Mouse (Mus musculus) CH12.LX (cell line): Measurements from ENCODE around the gene Adamts15. TPM values are rescaled to one million over a fixed set of nuclear protein-coding genes. Genes with fewer than 3 reads are reported as not detected.

Source experiments
- DNase-seq: peaks from one replicate; pipeline ENCODE4 v3.0.0-alpha.2; 2013; ENCODE audit errors: extremely low read depth
- H3K27ac ChIP-seq: 2 replicates; pipeline ENCODE4 v1.5.1; 2012; ENCODE audit warnings: low read depth, mild to moderate bottlenecking, control low read depth, moderate library complexity; ENCODE audit not compliant: insufficient read depth
- H3K27me3 ChIP-seq: replicated peaks from 2 replicates; pipeline ENCODE3; 2012; ENCODE audit warnings: inconsistent platforms
- H3K36me3 ChIP-seq, 2 experiments: replicated peaks in 1 of 2; 2 replicates each; pipeline versions ENCODE3 to v1.6.1; 2012; ENCODE audit warnings: inconsistent platforms in 1 of 2, low read length in 1 of 2, mild to moderate bottlenecking in 1 of 2, mixed read lengths in 1 of 2, moderate library complexity in 1 of 2; ENCODE audit not compliant: control insufficient read depth in 1 of 2, insufficient read depth in 1 of 2
- H3K4me1 ChIP-seq, 2 experiments: 2 replicates each; pipeline ENCODE4 v1.6.1; 2012; ENCODE audit warnings: inconsistent platforms in 1 of 2, moderate library complexity in 1 of 2; ENCODE audit not compliant: insufficient read depth in 2 of 2, control insufficient read depth in 1 of 2
- H3K4me2 ChIP-seq: 2 replicates; pipeline ENCODE4 v1.6.1; 2012; ENCODE audit warnings: low read depth, mild to moderate bottlenecking, control low read depth; ENCODE audit not compliant: poor library complexity, insufficient read depth, severe bottlenecking
- H3K4me3 ChIP-seq, 3 experiments: fragments of 150-350 bp in 1 of 3; sonication (generic) in 1 of 3; replicated peaks in 1 of 3; 2 replicates each; pipeline versions ENCODE3 to v1.5.1; 2011 to 2012; ENCODE audit warnings: low read depth in 2 of 3, low read length in 2 of 3, mild to moderate bottlenecking in 2 of 3, moderate library complexity in 2 of 3, control low read depth in 1 of 3, improper control_type of control experiment in 1 of 3, inconsistent platforms in 1 of 3, mixed read lengths in 1 of 3; ENCODE audit not compliant: poor library complexity in 1 of 3
- H3K79me2 ChIP-seq: replicated peaks from 2 replicates; pipeline ENCODE4 v1.6.1; 2012; ENCODE audit warnings: mild to moderate bottlenecking, moderate library complexity; ENCODE audit not compliant: control insufficient read depth, poor library complexity, insufficient read depth, severe bottlenecking; ENCODE audit errors: extremely low read depth
- H3K9ac ChIP-seq: 2 replicates; pipeline ENCODE4 v1.6.1; 2012; ENCODE audit warnings: low read depth, mild to moderate bottlenecking, control low read depth, moderate library complexity; ENCODE audit not compliant: insufficient read depth
- H3K9me3 ChIP-seq: replicated peaks from 2 replicates; pipeline ENCODE3; 2012; ENCODE audit warnings: low read length, inconsistent platforms, mixed read lengths
- BHLHE40 ChIP-seq: IDR thresholded peaks from 2 replicates; pipeline ENCODE4 v1.6.1; 2011; ENCODE audit warnings: mild to moderate bottlenecking, low read depth, low read length, improper control_type of control experiment
- CTCF ChIP-seq, 2 experiments: IDR thresholded peaks in 1 of 2; conservative IDR thresholded peaks in 1 of 2; 2 replicates each; pipeline ENCODE4 v1.5.1; 2011 to 2012; ENCODE audit warnings: low read depth in 2 of 2, low read length in 2 of 2, improper control_type of control experiment in 1 of 2, inconsistent platforms in 1 of 2, mild to moderate bottlenecking in 1 of 2, moderate library complexity in 1 of 2
- E2F4 ChIP-seq: IDR thresholded peaks from 2 replicates; pipeline ENCODE4 v1.6.1; 2011; ENCODE audit warnings: low read depth, low read length, improper control_type of control experiment; ENCODE audit not compliant: insufficient replicate concordance
- ELF1 ChIP-seq: IDR thresholded peaks from 2 replicates; pipeline ENCODE4 v1.6.1; 2014; ENCODE audit warnings: low read depth, mild to moderate bottlenecking, inconsistent platforms, low read length, improper control_type of control experiment
- ETS1 ChIP-seq: conservative IDR thresholded peaks from 2 replicates; pipeline ENCODE4 v1.6.1; 2012; ENCODE audit warnings: low read depth, mild to moderate bottlenecking, inconsistent platforms, low read length, improper control_type of control experiment, moderate library complexity
- GABPA ChIP-seq: IDR thresholded peaks from 2 replicates; pipeline ENCODE4 v1.6.1; 2012; ENCODE audit warnings: low read depth, low read length, improper control_type of control experiment, inconsistent platforms; ENCODE audit not compliant: insufficient replicate concordance
- JUND ChIP-seq: conservative IDR thresholded peaks from 2 replicates; pipeline ENCODE4 v1.6.1; 2011; ENCODE audit warnings: low read depth, low read length, improper control_type of control experiment
- MAX ChIP-seq: IDR thresholded peaks from 2 replicates; pipeline ENCODE4 v1.6.1; 2011; ENCODE audit warnings: low read length, improper control_type of control experiment
- MAZ ChIP-seq: IDR thresholded peaks from 2 replicates; pipeline ENCODE4 v1.6.1; 2012; ENCODE audit warnings: low read depth, mild to moderate bottlenecking, inconsistent platforms, low read length, improper control_type of control experiment, moderate library complexity
- MYC ChIP-seq: IDR thresholded peaks from 2 replicates; pipeline ENCODE4 v1.6.1; 2011; ENCODE audit warnings: low read depth, mild to moderate bottlenecking, improper control_type of control experiment, low read length
- POLR2A ChIP-seq: IDR thresholded peaks from 2 replicates; pipeline ENCODE4 v1.6.1; 2011; ENCODE audit warnings: low read depth, mild to moderate bottlenecking, improper control_type of control experiment, low read length
- RAD21 ChIP-seq: IDR thresholded peaks from 2 replicates; pipeline ENCODE4 v1.6.1; 2011; ENCODE audit warnings: low read depth, mild to moderate bottlenecking, low read length, improper control_type of control experiment, moderate library complexity
- SIN3A ChIP-seq: IDR thresholded peaks from 2 replicates; pipeline ENCODE4 v1.6.1; 2012; ENCODE audit warnings: low read length, improper control_type of control experiment, inconsistent platforms
- TCF12 ChIP-seq: IDR thresholded peaks from 2 replicates; pipeline ENCODE4 v1.6.1; 2014; ENCODE audit warnings: low read depth, mild to moderate bottlenecking, inconsistent platforms, low read length, improper control_type of control experiment
- UBTF ChIP-seq: IDR thresholded peaks from 2 replicates; pipeline ENCODE4 v1.6.1; 2012; ENCODE audit warnings: low read depth, mild to moderate bottlenecking, inconsistent platforms, low read length, improper control_type of control experiment, moderate library complexity
- USF1 ChIP-seq: IDR thresholded peaks from 2 replicates; pipeline ENCODE4 v1.6.1; 2014; ENCODE audit warnings: low read depth, mild to moderate bottlenecking, inconsistent platforms, low read length, improper control_type of control experiment
- ZKSCAN1 ChIP-seq: IDR thresholded peaks from 2 replicates; pipeline ENCODE4 v1.6.1; 2012; ENCODE audit warnings: low read depth, inconsistent platforms, low read length, improper control_type of control experiment, borderline replicate concordance
- ZMIZ1 ChIP-seq: IDR thresholded peaks from 2 replicates; pipeline ENCODE4 v1.6.1; 2012; ENCODE audit warnings: low read depth, mild to moderate bottlenecking, inconsistent platforms, low read length, improper control_type of control experiment
- dilution Hi-C: fragments of 300-500 bp; cut with MboI; formaldehyde crosslinking; loops from 2 replicates; pipeline ENCODE4 v1.14.3; 2020; ENCODE audit warnings: low sequenced_read_pairs; ENCODE audit not compliant: extremely low pct_unique_long_range_greater_than_20kb, extremely low pct_ligation_motif_present
- in situ Hi-C: fragments of 300-500 bp; cut with MboI; formaldehyde crosslinking; loops from 3 replicates; pipeline ENCODE4 v1.14.3; 2019; ENCODE audit warnings: low sequenced_read_pairs, low pct_ligation_motif_present, low pct_unique_long_range_greater_than_20kb, mixed read lengths
- polyA plus RNA-seq: library from polyadenylated mRNA; unstranded; fragments of >175 nt; gene quantifications from 2 replicates; pipeline ENCODE4 v1.2.1, GENCODE M21; 2012; ENCODE audit warnings: low read depth; ENCODE audit not compliant: insufficient read length
- total RNA-seq, 2 experiments: library from RNA; depleted of rRNA; stranded (reverse); fragments of 300-350 nt in 1 of 2; fragments of >200 nt in 1 of 2; gene quantifications; 2 replicates each; pipeline ENCODE4 v1.2.3; 2012 to 2014

Adamts15 gene
- total and polyA plus RNA-seq, 3 experiments, result not detected

DNA sequence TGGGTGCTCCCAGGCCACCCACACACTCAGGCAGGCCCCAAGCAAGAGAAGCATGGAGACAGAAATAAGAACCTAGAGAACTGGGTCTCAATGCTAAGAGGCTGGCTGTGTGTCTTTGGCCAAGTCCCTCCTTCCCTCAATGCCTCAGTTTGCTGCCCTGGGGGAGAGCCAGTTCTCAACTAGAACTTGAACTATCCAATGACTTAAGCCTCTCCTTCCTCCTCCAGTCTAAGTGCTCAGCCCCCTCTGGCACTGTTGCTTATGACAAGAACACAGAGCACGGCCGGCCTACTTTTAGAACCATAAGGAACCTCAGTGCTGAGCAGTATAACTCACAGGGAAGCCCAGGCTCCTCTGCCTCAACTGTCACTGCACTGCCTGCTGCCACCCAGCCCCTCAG lies 8.0 kb downstream of the Adamts15 start:
- H3K79me2 ChIP-seq, result no peaks in the 10 kb centered on the region
- no peak overlapping the region for H3K9ac ChIP-seq
- no peak overlapping the region for H3K27ac ChIP-seq
- dilution Hi-C loops, result no loop called here
- DNase-seq, result no peak
- in situ Hi-C loops, result loop anchor here (10.0 kb wide), 1 partner anchor 429 kb away; no protein-coding TSS in a partner anchor
- no peak overlapping the region for H3K4me3 ChIP-seq
- no peak for TF ChIP-seq ZKSCAN1
- no peak for TF ChIP-seq ZMIZ1
- no peak for TF ChIP-seq POLR2A
- TF ChIP-seq MYC, result no peak
- no peak for TF ChIP-seq UBTF
- no peak for TF ChIP-seq RAD21
- no peak for TF ChIP-seq MAX
- no peak for TF ChIP-seq MAZ
- TF ChIP-seq USF1, result no peak
- TF ChIP-seq E2F4, result no peak
- TF ChIP-seq CTCF (conservative IDR thresholded peaks at IDR 0.05 in 1 of 2, IDR thresholded peaks at IDR 0.05 in 1 of 2; ENCODE audit: low read depth in 2 of 2, low read length in 2 of 2), result no peak
- TF ChIP-seq TCF12, result no peak
- no peak for TF ChIP-seq SIN3A
- no peaks in the 10 kb centered on the region for H3K36me3 ChIP-seq
- peaks cover 3 to 11% of the 10 kb centered on the region in 2 experiments for H3K4me1 ChIP-seq
- no peaks in the 10 kb centered on the region for H3K27me3 ChIP-seq
- H3K4me2 ChIP-seq, result no peak overlapping the region
- no peaks in the 10 kb centered on the region for H3K9me3 ChIP-seq

GRCm38 (mm10) chr9:30913429-30913828 lies 8.8 kb downstream of the Adamts15 start:
- Histone ChIP-seq H3K79me2 (no peaks in the 10 kb centered on the region), H3K27me3 (no peaks in the 10 kb centered on the region), H3K4me1 (peaks cover 3 to 4% of the 10 kb centered on the region in 2 experiments), H3K27ac (no peak overlapping the region), H3K4me2 (no peak overlapping the region), H3K4me3 (no peak overlapping the region), H3K9ac (no peak overlapping the region), H3K9me3 (no peaks in the 10 kb centered on the region), H3K36me3 (no peaks in the 10 kb centered on the region)
- dilution Hi-C loops, result no loop called here
- TF ChIP-seq E2F4, result no peak
- no peak for TF ChIP-seq ELF1
- no peak for TF ChIP-seq MYC
- TF ChIP-seq BHLHE40, result no peak
- no peak for TF ChIP-seq ETS1
- TF ChIP-seq JUND, result no peak
- TF ChIP-seq POLR2A, result no peak
- TF ChIP-seq GABPA, result no peak
- no peak for DNase-seq
- in situ Hi-C loops, result loop anchor here (10.0 kb wide), 1 partner anchor 429 kb away; no protein-coding TSS in a partner anchor
